Mouse (Mus musculus): Measurements from ENCODE around the gene Utp4.

Utp4 gene

DNA sequence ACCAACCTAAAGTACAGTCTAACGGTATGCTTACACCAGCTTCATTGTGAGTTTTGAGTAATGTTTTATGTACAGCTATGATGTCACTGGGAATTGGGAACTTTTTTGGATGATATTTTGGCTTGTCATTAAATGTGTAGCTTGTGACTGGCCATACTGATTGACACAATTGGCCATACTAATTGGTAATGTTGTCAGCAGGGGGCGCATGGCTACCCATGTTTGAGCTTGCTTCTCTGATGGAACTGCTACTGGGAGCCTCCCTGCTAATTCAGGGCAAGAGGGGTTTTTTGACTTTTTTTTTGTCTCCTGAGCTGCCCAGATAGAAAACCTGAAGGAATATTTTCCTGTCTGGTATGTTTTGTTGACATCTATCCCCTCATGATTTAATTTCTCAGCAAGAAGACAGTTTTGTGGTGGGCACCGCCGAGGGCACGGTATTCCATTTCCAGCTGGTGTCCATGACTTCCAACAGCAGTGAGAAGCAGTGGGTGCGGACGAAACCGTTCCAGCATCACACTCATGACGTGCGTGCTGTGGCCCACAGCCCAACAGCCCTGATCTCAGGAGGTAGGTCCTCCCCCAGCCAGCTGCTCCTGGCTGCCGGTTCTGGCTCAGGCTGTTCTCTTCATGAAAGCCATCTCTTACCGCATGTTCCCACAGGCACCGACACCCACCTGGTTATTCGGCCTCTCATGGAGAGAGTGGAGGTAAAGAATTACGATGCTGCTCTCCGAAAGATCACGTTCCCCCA lies 12.5 kb downstream of the Utp4 start:
- in situ Hi-C loops (cut with MboI, MseI): loop anchor here (25.0 kb wide), 1 partner anchor 456 kb away; no protein-coding TSS in a partner anchor

GRCm38 (mm10) chr8:106906635-106907034 lies 13.2 kb downstream of the Utp4 start:
- in situ Hi-C loops (cut with MboI, MseI): loop anchor here (25.0 kb wide), 1 partner anchor 456 kb away; no protein-coding TSS in a partner anchor

DNA sequence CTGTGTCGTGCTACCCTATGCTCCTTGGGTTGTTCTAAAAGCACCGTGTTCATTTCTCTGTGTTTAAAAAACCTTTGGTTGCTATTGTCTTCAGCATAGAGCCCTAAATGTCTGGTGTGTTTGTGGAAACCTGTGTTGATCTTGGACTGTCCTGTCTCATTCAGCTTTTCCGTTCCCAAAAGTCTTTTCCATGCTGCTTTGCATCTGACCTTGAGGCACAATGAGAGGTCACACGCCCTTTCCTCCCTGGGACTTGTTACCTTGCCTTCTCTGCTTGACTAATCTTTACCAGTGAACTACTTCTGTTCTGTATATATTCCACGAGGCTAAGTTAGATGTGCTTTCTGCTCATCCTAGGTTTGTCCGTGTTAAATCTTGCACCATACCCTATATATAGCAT lies 14.0 kb downstream of the Utp4 start:
- in situ Hi-C loops (cut with MboI, MseI): loop anchor here (25.0 kb wide), 1 partner anchor 455 kb away; no protein-coding TSS in a partner anchor

DNA sequence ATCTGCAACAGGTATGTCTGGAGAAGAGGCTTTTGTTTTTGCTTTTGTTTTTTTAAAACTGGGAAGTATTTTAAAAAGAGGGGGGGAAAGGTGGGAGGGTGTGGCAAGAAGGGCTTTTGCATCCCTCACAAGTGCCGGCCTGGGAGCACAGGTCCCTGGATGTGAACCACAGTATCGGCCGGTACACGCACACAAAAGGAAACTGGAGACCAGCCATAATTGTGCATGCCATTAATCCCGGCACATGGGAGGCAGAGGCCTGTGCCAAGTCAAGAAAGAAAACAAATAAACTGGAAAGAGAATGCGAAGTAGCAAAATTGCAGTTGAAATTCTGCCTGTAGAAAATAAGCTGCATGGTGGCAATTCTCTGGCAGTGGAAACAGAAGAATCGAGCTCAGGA lies 14.9 kb downstream of the Utp4 start:
- in situ Hi-C loops (cut with MboI, MseI): loop anchor here (25.0 kb wide), 1 partner anchor 454 kb away; no protein-coding TSS in a partner anchor

DNA sequence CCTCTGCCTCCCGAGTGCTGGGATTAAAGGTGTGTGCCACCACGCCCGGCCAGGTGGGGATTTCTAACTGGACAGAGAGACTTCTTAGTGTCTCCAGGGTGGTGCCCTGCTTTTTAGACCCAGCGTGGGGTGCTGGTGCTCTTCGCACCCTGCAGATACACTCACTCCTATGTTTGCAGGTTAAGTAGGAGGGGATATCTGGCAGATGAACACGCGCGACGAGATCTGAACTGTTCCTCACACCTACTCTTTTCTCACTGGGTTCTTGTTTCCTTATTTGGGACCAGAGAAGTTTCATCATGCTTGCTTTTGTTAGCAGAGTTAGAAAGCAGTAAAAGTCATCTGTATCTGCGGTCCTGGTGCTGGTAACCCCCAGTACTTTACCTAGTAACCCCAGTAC lies 20.2 kb downstream of the Utp4 start:
- in situ Hi-C loops (cut with MboI, MseI): loop anchor here (25.0 kb wide), 1 partner anchor 449 kb away; no protein-coding TSS in a partner anchor

DNA sequence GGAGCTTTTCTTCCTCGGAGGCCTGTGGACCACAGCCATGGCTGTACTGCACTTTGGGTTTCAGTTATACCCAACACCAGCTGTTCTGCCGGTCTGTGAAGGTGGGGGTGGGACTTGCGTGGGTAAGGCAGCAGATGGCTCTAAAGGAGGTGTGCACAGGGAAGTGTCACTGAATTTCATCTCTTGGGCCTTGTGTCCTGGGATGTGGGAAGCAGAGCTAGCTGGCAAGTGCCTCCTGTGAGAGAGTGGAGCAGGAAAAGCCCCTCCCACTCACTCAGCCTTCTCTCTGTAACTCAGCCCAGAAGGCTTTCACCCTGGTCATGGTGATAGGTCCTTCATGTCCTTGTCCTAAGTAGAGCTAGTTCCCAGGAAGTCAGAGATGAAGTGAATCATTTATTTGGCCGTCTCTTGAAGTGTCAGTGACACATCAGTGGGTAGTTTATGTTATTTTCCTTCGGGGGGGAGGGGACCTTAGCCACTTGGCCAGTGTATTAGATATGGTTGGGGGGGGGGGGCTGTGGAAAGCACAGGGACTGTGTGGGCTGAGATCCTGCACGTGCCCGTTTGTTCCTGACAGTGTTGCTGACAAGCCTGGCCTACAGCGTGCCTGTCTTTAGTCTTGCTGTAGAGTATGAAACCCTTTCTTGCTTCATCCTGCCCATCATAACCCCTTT lies 26.4 kb downstream of the Utp4 start:
- in situ Hi-C loops (cut with MboI, MseI): loop anchor here (25.0 kb wide), 1 partner anchor 442 kb away; no protein-coding TSS in a partner anchor

GRCm38 (mm10) chr8:106920395-106920741 lies 26.9 kb downstream of the Utp4 start:
- in situ Hi-C loops (cut with MboI, MseI): loop anchor here (25.0 kb wide), 1 partner anchor 442 kb away; no protein-coding TSS in a partner anchor

- in situ Hi-C loops (cut with MboI, MseI): loop anchor here (25.0 kb wide), 1 partner anchor 438 kb away; no protein-coding TSS in a partner anchor
Measured at GRCm38 (mm10) chr8:106924057-106924456, 30.6 kb downstream of the Utp4 start.

GRCm38 (mm10) chr8:106924904-106925349 lies 31.5 kb downstream of the Utp4 start:
- in situ Hi-C loops (cut with MboI, MseI): loop anchor here (5.0 to 25.0 kb wide), 2 partner anchors 77 to 437 kb away; no protein-coding TSS in a partner anchor

GRCm38 (mm10) chr8:106925446-106925845 lies 32.0 kb downstream of the Utp4 start:
- in situ Hi-C loops (cut with MboI, MseI): loop anchor here (5.0 kb wide), 1 partner anchor 77 kb away; no protein-coding TSS in a partner anchor

DNA sequence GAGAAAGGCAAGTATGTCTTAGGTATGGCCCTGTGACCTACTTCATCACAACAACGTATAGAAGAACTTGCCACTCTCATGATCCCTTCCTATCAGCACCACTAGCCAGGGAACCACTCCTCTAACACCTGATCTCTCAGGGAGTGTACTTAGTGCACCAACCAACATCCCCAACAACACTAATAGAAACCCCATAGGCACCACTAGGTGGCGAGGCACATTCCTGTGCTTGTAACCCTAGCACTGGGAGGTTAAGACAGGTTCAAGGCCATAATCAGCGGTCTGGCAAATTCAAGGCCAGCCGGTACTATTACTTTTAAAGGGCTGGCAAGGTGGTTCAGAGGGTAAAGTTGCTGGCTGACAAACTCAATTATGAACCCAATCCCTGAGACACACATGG lies 33.8 kb downstream of the Utp4 start:
- in situ Hi-C loops (cut with MboI, MseI): loop anchor here (5.0 kb wide), 1 partner anchor 75 kb away; no protein-coding TSS in a partner anchor

DNA sequence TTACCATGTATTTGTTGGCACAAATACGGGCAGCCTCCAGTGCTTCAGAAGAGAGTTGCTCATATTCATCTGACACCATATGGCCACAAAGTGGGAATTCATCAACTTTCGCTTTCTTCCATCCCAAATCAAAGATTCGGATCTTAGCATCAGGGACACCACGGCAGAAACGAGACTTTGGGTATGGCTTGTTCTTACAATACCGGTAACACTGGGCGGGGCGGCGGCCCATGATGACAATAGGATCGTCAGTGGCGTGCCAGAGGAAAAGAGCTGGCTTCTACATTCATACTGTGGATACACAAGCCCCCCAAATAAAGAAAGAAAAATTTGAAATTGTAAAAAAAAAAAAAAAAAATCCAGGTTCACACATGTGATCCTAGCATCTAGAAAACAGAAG lies 34.7 kb downstream of the Utp4 start:
- in situ Hi-C loops (cut with MboI, MseI): loop anchor here (5.0 kb wide), 1 partner anchor 74 kb away; no protein-coding TSS in a partner anchor

GRCm38 (mm10) chr8:106929155-106929913 lies 35.9 kb downstream of the Utp4 start:
- in situ Hi-C loops (cut with MboI, MseI): loop anchor here (5.0 kb wide), 1 partner anchor 73 kb away; no protein-coding TSS in a partner anchor

DNA sequence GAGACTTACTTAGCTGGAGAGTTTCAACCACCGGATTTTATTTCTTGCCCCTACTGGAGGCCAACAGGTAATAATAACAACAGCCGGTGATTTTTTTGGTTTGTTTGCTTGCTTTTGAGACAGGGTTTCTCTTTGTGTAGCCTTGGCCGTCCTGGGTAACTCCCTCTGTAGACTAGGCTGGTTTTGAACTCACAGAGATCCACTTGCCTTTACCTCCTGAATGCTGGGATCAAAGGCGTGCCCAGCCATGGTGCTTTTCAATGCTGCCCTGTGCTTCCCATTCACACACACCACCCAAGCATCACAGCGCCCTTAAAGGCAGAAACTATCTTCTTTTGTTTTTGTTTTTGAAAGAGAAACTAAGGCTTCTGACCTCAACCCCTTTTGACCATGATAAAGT lies 36.5 kb downstream of the Utp4 start:
- in situ Hi-C loops (cut with MboI, MseI): loop anchor here (5.0 kb wide), 1 partner anchor 72 kb away; no protein-coding TSS in a partner anchor

GRCm38 (mm10) chr8:106932376-106933065 lies 39.1 kb downstream of the Utp4 start:
- in situ Hi-C loops (cut with MboI, MseI): no loop called here

GRCm38 (mm10) chr8:106933506-106934143 lies 40.2 kb downstream of the Utp4 start:
- in situ Hi-C loops (cut with MboI, MseI): no loop called here

- in situ Hi-C loops (cut with MboI, MseI): no loop called here
Measured at GRCm38 (mm10) chr8:106934226-106934977, 41.0 kb downstream of the Utp4 start.

DNA sequence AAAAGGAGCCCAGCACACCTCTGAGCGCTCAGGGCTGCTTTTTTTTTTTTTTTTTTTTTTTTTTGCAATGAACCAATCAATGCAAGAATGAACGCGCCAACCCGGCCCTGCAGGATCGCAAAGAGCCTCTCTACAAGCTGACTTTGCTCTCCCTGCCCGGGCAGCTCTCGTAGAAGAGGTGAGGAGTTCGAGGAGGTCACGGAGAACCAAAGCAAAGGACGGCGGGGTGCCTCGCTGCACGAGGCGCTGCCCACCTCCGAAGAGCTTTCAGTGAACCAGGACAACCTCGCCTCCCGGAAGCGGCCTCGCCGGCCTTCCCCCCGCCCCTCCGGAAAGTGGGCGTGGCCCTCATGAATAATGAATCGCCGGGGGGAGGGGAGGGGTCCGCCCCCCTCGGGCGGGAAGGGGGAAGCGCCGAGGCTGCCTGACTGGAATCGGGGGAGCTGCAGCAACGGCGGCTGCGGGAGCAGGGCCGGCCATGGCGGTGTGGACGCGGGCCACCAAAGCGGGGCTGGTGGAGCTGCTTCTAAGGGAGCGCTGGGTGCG lies 42.0 kb downstream of the Utp4 start, which contains the start of gene Sntb2:
Gene Sntb2 (plus strand): TSS at position 427 of the 546 bp plus-strand sequence.
- in situ Hi-C loops (cut with MboI, MseI): no loop called here

DNA sequence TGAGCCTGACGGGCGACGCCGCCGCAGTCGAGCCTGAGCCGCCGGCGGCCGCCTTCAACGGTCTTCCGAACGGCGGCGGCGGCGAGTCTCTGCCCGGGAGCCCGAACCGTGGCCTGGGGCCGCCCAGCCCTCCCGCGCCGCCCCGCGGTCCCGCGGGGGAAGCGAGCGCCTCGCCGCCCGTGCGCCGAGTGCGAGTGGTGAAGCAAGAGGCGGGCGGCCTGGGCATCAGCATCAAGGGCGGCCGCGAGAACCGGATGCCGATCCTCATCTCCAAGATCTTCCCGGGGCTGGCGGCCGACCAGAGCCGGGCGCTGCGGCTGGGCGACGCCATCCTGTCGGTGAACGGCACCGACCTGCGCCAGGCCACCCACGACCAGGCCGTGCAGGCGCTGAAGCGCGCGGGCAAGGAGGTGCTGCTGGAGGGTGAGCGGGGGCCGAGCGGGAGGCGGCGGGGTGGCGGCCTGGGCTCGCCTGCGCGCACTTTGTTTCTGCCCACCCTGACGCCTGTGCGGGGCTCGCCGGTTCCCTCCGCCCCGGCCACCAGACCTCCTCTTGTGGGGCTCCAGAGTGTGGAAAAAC lies 42.6 kb downstream of the Utp4 start:
- in situ Hi-C loops (cut with MboI, MseI): no loop called here
